Mouse (Mus musculus) C2C12 (cell line): Measurements from ENCODE around the gene Enho. TPM values are rescaled to one million over a fixed set of nuclear protein-coding genes. Genes with fewer than 3 reads are reported as not detected.
A peak's percentile ranks its signal among the peaks of the same experiment; 100 is the strongest.

Experiments used
- H3K27me3 ChIP-seq: one replicate; pipeline ENCODE4 v1.6.1; 2011; ENCODE audit not compliant: control insufficient read depth, insufficient read depth, insufficient read length
- H3K36me3 ChIP-seq: one replicate; pipeline ENCODE4 v1.6.1; 2011; ENCODE audit not compliant: control insufficient read depth, insufficient read depth
- H3K4me3 ChIP-seq: one replicate; pipeline ENCODE4 v1.5.1; 2011; ENCODE audit warnings: mild to moderate bottlenecking, control low read depth; ENCODE audit not compliant: poor library complexity, insufficient read depth, severe bottlenecking
- H3K79me2 ChIP-seq: one replicate; pipeline ENCODE4 v1.6.1; 2011; ENCODE audit not compliant: control insufficient read depth, insufficient read depth
- H3K79me3 ChIP-seq: one replicate; pipeline ENCODE4 v1.6.1; 2011; ENCODE audit warnings: low read depth, control low read depth
- H3ac ChIP-seq: one replicate; pipeline ENCODE3; 2011; ENCODE audit warnings: low read depth; ENCODE audit not compliant: control insufficient read depth, insufficient read length
- CEBPB ChIP-seq: IDR thresholded peaks from one replicate; pipeline ENCODE4 v1.6.1; 2011; ENCODE audit warnings: low read depth, mild to moderate bottlenecking, control low read depth, moderate library complexity
- CTCF ChIP-seq: IDR thresholded peaks from one replicate; pipeline ENCODE4 v1.5.1; 2011; ENCODE audit not compliant: control insufficient read depth, insufficient read depth, insufficient read length
- FOSL1 ChIP-seq: IDR thresholded peaks from one replicate; pipeline ENCODE4 v1.8.0; 2011; ENCODE audit warnings: mild to moderate bottlenecking, low read length; ENCODE audit not compliant: poor library complexity, insufficient read depth, severe bottlenecking
- MAX ChIP-seq: IDR thresholded peaks from one replicate; pipeline ENCODE4 v1.6.1; 2011; ENCODE audit warnings: mild to moderate bottlenecking, control low read depth
- MYOD1 ChIP-seq: IDR thresholded peaks from one replicate; pipeline ENCODE4 v1.6.1; 2011; ENCODE audit warnings: low read depth; ENCODE audit not compliant: control insufficient read depth, insufficient read length
- MYOG ChIP-seq: IDR thresholded peaks from one replicate; pipeline ENCODE4 v1.6.1; 2011; ENCODE audit not compliant: control insufficient read depth, insufficient read length; ENCODE audit errors: extremely low read depth
- USF1 ChIP-seq: IDR thresholded peaks from one replicate; pipeline ENCODE4 v1.6.1; 2011; ENCODE audit warnings: low read depth, mild to moderate bottlenecking, control low read depth, moderate library complexity
- polyA plus RNA-seq: library from polyadenylated mRNA; unstranded; fragments of >200 nt; fragmentation: generic; extraction: Trizol; gene quantifications from one replicate; pipeline ENCODE4 v1.2.1, GENCODE M21; 2012; ENCODE audit warnings: missing spikeins

Gene Enho
- polyA plus RNA-seq, 1 experiment: 1.2 TPM

- no peaks in the 10 kb centered on the region for H3K36me3 ChIP-seq
- H3ac ChIP-seq: no peak overlapping the region
- no peaks in the 10 kb centered on the region for H3K79me3 ChIP-seq
- TF ChIP-seq MYOG (no peak), USF1 (no peak), CTCF (no peak), CEBPB (no peak), MAX (no peak), FOSL1 (no peak), MYOD1 (no peak)
- peaks cover 15% of the 10 kb centered on the region for H3K27me3 ChIP-seq
- H3K4me3 ChIP-seq: no peak overlapping the region
- no peaks in the 10 kb centered on the region for H3K79me2 ChIP-seq
Measured at GRCm38 (mm10) chr4:41658566-41659384, 18.7 kb upstream of the Enho start.

DNA sequence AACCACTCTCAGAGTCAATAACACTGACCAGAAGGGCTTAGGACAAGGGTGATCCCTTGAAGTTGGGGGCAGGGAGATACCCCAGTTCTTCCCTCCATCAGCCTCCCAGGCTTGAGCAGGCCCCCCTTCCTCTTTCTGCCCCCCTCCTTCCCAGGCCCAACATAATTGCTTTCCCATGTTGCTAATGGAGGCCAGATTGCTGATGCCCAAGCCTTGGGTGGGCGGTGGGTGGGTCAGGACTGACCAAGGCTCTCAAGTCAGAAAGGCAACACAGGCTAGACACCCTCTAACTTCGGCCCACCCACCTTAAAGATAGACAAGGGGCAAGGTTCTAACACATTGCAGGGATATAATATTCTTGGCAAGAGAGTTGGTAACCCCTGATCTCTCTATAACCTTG is 15.4 kb upstream of the Enho start:
- no peaks in the 10 kb centered on the region for H3K79me2 ChIP-seq
- H3ac ChIP-seq: no peak overlapping the region
- TF ChIP-seq CEBPB: no peak
- TF ChIP-seq MYOD1: no peak
- no peak for TF ChIP-seq MAX
- no peak for TF ChIP-seq MYOG
- TF ChIP-seq CTCF: no peak
- no peak for TF ChIP-seq FOSL1
- no peak for TF ChIP-seq USF1
- no peaks in the 10 kb centered on the region for H3K36me3 ChIP-seq
- H3K79me3 ChIP-seq: no peaks in the 10 kb centered on the region
- peaks cover 20% of the 10 kb centered on the region for H3K27me3 ChIP-seq
- H3K4me3 ChIP-seq: no peak overlapping the region

- no peaks in the 10 kb centered on the region for H3K36me3 ChIP-seq
- peaks cover 27% of the 10 kb centered on the region for H3K27me3 ChIP-seq
- no peaks in the 10 kb centered on the region for H3K79me2 ChIP-seq
- TF ChIP-seq CTCF (peak; percentile 14), FOSL1 (no peak)
- no peak overlapping the region for H3K4me3 ChIP-seq
- H3ac ChIP-seq: no peak overlapping the region
- H3K79me3 ChIP-seq: no peaks in the 10 kb centered on the region
Measured at GRCm38 (mm10) chr4:41654217-41654616, 14.1 kb upstream of the Enho start.

GRCm38 (mm10) chr4:41653730-41654129 is 13.6 kb upstream of the Enho start:
- Histone ChIP-seq H3K36me3 (no peaks in the 10 kb centered on the region), H3ac (no peak overlapping the region), H3K27me3 (peaks cover 27% of the 10 kb centered on the region), H3K79me2 (no peaks in the 10 kb centered on the region), H3K79me3 (no peaks in the 10 kb centered on the region), H3K4me3 (no peak overlapping the region)
- no peak for TF ChIP-seq CTCF
- no peak for TF ChIP-seq CEBPB
- TF ChIP-seq FOSL1: no peak
- no peak for TF ChIP-seq MYOG
- TF ChIP-seq MYOD1: no peak
- TF ChIP-seq MAX: no peak
- TF ChIP-seq USF1: no peak

DNA sequence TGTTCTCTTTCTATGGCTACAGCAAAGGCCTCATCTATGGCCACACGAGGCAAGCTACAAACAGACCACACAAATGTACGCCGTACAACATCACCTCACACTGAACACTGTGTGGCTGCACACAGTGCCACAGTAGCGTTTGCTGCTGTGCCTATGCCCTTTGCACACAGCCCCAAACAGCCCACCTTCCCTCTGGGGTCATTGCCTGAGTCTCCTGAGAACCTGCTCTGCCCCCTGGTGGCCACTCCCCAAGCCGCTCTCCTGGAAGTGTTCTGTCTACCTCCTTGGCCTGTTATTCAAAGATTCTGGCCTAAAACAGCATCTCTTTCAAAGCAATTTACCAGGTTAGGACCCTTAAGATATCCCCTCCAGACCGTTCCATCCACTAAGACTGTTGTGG is 13.2 kb upstream of the Enho start:
- H3ac ChIP-seq: no peak overlapping the region
- H3K36me3 ChIP-seq: no peaks in the 10 kb centered on the region
- H3K4me3 ChIP-seq: no peak overlapping the region
- H3K79me2 ChIP-seq: no peaks in the 10 kb centered on the region
- H3K27me3 ChIP-seq: peaks cover 28% of the 10 kb centered on the region
- no peak for TF ChIP-seq MAX
- no peak for TF ChIP-seq FOSL1
- peak; percentile 58 for TF ChIP-seq CTCF
- no peak for TF ChIP-seq MYOD1
- no peak for TF ChIP-seq USF1
- H3K79me3 ChIP-seq: no peaks in the 10 kb centered on the region

DNA sequence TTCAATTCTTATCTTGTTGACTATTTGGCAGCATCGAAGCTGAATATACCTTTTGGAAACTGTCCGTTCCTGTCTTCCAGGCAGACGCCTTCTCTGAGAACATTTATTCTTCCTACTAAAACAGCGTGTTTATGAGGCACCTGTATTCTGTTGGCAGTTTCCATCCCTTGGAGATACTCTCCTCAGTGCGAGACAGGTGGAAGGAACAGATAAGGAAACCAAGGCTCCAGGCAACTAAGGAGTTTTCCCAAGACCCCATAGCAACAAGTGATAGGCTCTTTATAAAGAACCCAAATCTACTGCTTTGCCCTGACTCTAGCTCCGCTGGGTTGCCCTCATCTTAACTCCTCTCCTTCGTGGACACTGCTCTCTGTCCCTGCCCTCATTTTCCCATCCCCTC is 8.5 kb upstream of the Enho start:
- Histone ChIP-seq H3ac (no peak overlapping the region), H3K27me3 (peaks cover 25% of the 10 kb centered on the region), H3K36me3 (no peaks in the 10 kb centered on the region), H3K79me3 (no peaks in the 10 kb centered on the region), H3K4me3 (no peak overlapping the region), H3K79me2 (no peaks in the 10 kb centered on the region)
- TF ChIP-seq MYOG (no peak), MYOD1 (no peak), USF1 (no peak), FOSL1 (no peak), CEBPB (no peak), CTCF (no peak), MAX (no peak)
